9 mouse cellular contexts compared by ENCODE assay signal in the genomic region with DNA sequence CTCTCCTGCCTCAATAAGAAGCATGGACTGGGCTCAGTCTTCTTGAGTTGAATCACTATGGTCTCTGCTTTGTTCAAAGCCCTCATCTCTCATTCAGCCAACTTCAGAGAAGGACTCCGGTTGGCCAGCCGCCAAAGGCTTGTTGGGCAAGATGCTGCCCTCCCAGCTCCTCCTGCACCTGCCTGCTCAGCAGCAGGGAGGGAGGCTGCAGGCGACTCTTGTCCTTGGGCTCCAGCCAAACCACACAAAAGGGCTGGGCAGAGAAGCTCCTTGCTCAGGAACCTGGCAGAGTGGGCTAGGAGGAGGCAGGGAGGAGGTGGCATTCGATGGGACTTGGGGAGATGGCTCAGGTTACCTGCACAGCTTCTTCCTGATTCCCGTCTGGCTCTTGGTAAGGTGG. TPM values are rescaled to one million over a fixed set of nuclear protein-coding genes. Genes with fewer than 3 reads are reported as not detected.
DNase-seq lines count a peak whose midpoint lies in the region; ATAC-seq lines count a peak whose summit lies in the region.
"Had no signal": no experiment of that assay in that cellular context is flagged by ENCODE, and none has a peak within 500 bp of the region (broad histone marks: within the 10 kb centered on the region; RNA-seq: fewer than 3 reads in every experiment).

No protein-coding gene starts in this region.

- WGBS in embryonic facial prominence, embryonic 10.5 days = 64% methylated on average over 5 of the region's 5 CpGs
- 19% methylated on average over 5 of the region's 5 CpGs for WGBS in hindbrain, embryonic 14.5 days
- WGBS in stomach, embryonic 14.5 days = 44% methylated on average over 5 of the region's 5 CpGs

- H3K36me3 ChIP-seq in embryonic facial prominence, embryonic 10.5 days (replicated peaks) = peaks cover 10% of the 10 kb centered on the region
- no peaks in the 10 kb centered on the region for H3K36me3 ChIP-seq in hindbrain, embryonic 14.5 days (replicated peaks; ENCODE audit: control insufficient read depth, insufficient read depth)
- H3K36me3 ChIP-seq in stomach, embryonic 14.5 days (ENCODE audit: control insufficient read depth, insufficient read depth, low read length) = no peaks in the 10 kb centered on the region

- peak; percentile 72 for DNase-seq in 3T3-L1 (ENCODE audit: low read depth, low spot score)
- DNase-seq in Muller cell, postnatal 12 days (ENCODE audit: inconsistent ontology term) = peak; percentile 81
- no peak for DNase-seq in embryonic facial prominence, embryonic 10.5 days (ENCODE audit: low spot score)
- DNase-seq in hindbrain, embryonic 14.5 days (ENCODE audit: low spot score) = peak; percentile 50
- DNase-seq in lung, postnatal 14 days = peak; percentile 87
- no peak for DNase-seq in spleen, adult 12 weeks (ENCODE audit: low spot score)
- DNase-seq in c-Kit-positive CD71-positive TER-119-positive erythroid progenitor cells, embryonic 14.5 days (ENCODE audit: low spot score) = no peak

- peaks cover 78% of the 10 kb centered on the region for H3K4me1 ChIP-seq in embryonic facial prominence, embryonic 10.5 days
- peaks cover 63% of the 10 kb centered on the region for H3K4me1 ChIP-seq in hindbrain, embryonic 14.5 days (replicated peaks; ENCODE audit: control insufficient read depth, insufficient read depth, low read length)
- peaks cover 14% of the 10 kb centered on the region for H3K4me1 ChIP-seq in stomach, embryonic 14.5 days (ENCODE audit: control insufficient read depth, insufficient read depth, low read length)

- peak overlapping the region; percentile 85 for H3K27ac ChIP-seq in embryonic facial prominence, embryonic 10.5 days (replicated peaks)
- peak overlapping the region; percentile 58 for H3K27ac ChIP-seq in hindbrain, embryonic 14.5 days
- H3K27ac ChIP-seq in stomach, embryonic 14.5 days (ENCODE audit: low read length) = no peak overlapping the region; the same call in 1 of the 2 replicates
- H3K27ac ChIP-seq: liver, embryonic 14.5 days had no signal

- H3K9me3 ChIP-seq in embryonic facial prominence, embryonic 10.5 days = no peaks in the 10 kb centered on the region
- H3K9me3 ChIP-seq in hindbrain, embryonic 14.5 days (ENCODE audit: control insufficient read depth, low read length) = no peaks in the 10 kb centered on the region
- H3K9me3 ChIP-seq in stomach, embryonic 14.5 days (ENCODE audit: control insufficient read depth, low read depth, low read length) = no peaks in the 10 kb centered on the region

- no peak; the same call in 1 of the 2 replicates for ATAC-seq in hindbrain, embryonic 14.5 days (ENCODE audit: low FRiP score)
- peak; percentile 24; the same call in 1 of the 2 replicates for ATAC-seq in stomach, embryonic 14.5 days (ENCODE audit: insufficient number of reproducible peaks, insufficient read depth, low FRiP score, low read depth)

- peaks cover 45% of the 10 kb centered on the region for H3K27me3 ChIP-seq in embryonic facial prominence, embryonic 10.5 days (replicated peaks; ENCODE audit: low read depth, poor library complexity, severe bottlenecking)
- no peaks in the 10 kb centered on the region for H3K27me3 ChIP-seq in hindbrain, embryonic 14.5 days (ENCODE audit: control insufficient read depth, insufficient read depth, low read length)
- H3K27me3 ChIP-seq in stomach, embryonic 14.5 days (ENCODE audit: control insufficient read depth, insufficient read depth, low read length) = 0 out of 2 replicates have a peak, but pooled peaks cover 10% of the 10 kb centered on the region

- peak overlapping the region; percentile 18; the same call in 1 of the 2 replicates for H3K9ac ChIP-seq in hindbrain, embryonic 14.5 days
- H3K9ac ChIP-seq in stomach, embryonic 14.5 days (replicated peaks; ENCODE audit: low read depth, low read length) = no peak overlapping the region
- H3K9ac ChIP-seq: liver, embryonic 14.5 days had no signal

- peak overlapping the region; percentile 72 for H3K4me3 ChIP-seq in embryonic facial prominence, embryonic 10.5 days
- no peak overlapping the region for H3K4me3 ChIP-seq in hindbrain, embryonic 14.5 days (replicated peaks; ENCODE audit: low read length)
- no peak overlapping the region for H3K4me3 ChIP-seq in stomach, embryonic 14.5 days (ENCODE audit: low read depth, low read length)

- peak overlapping the region; percentile 80 for H3K4me2 ChIP-seq in hindbrain, embryonic 14.5 days (replicated peaks)
- H3K4me2 ChIP-seq in stomach, embryonic 14.5 days (replicated peaks; ENCODE audit: low read depth, low read length) = no peak overlapping the region

RNA-seq across cellular contexts. Expression of a gene that starts 3.3 kb away (rescaled TPM):
- polyA plus RNA-seq in embryonic facial prominence, embryonic 10.5 days (2016; fragmentation: Nextera tagmentation; extraction: Ambion mirVana) = 12.6 and 19.6 TPM in 2 replicates
- 10.7 and 14.0 TPM in 2 replicates for polyA plus RNA-seq in hindbrain, embryonic 14.5 days (2014; fragmentation: Nextera tagmentation; extraction: Ambion mirVana)
- polyA plus RNA-seq in stomach, embryonic 14.5 days (2014; fragmentation: Nextera tagmentation; extraction: Ambion mirVana) = 4.2 and 4.5 TPM in 2 replicates

RNA-seq across cellular contexts. Expression of a gene that starts 20.8 kb away (rescaled TPM):
- 0.46 and 0.58 TPM in 2 replicates for polyA plus RNA-seq in embryonic facial prominence, embryonic 10.5 days (2016; fragmentation: Nextera tagmentation; extraction: Ambion mirVana)
- polyA plus RNA-seq in hindbrain, embryonic 14.5 days (2014; fragmentation: Nextera tagmentation; extraction: Ambion mirVana) = 8.5 and 10.4 TPM in 2 replicates
- 0.10 TPM in 1 of 2 replicates, not detected in the other for polyA plus RNA-seq in stomach, embryonic 14.5 days (2014; fragmentation: Nextera tagmentation; extraction: Ambion mirVana)

Comparison
In these comparisons a context has a peak if more than half of its experiments do, and no peak if none do; other contexts are left out.
1. DNase-seq: peak in 3T3-L1 (single experiment), Muller cell, postnatal 12 days (single experiment), hindbrain, embryonic 14.5 days (single experiment) and lung, postnatal 14 days (single experiment); none in embryonic facial prominence, embryonic 10.5 days (single experiment), spleen, adult 12 weeks (single experiment) and c-Kit-positive CD71-positive TER-119-positive erythroid progenitor cells, embryonic 14.5 days (single experiment).